Mouse (Mus musculus) E14TG2a.4 (cell line): Measurements from ENCODE around the gene E430018J23Rik.

Source experiments
- CTCF ChIP-seq: conservative IDR thresholded peaks from 2 replicates; pipeline ENCODE4 v1.5.1; 2014; ENCODE audit warnings: low read length
- POU5F1 ChIP-seq: IDR thresholded peaks from 2 replicates; pipeline ENCODE4 v1.6.1; 2014; ENCODE audit warnings: low read length, borderline replicate concordance

DNA sequence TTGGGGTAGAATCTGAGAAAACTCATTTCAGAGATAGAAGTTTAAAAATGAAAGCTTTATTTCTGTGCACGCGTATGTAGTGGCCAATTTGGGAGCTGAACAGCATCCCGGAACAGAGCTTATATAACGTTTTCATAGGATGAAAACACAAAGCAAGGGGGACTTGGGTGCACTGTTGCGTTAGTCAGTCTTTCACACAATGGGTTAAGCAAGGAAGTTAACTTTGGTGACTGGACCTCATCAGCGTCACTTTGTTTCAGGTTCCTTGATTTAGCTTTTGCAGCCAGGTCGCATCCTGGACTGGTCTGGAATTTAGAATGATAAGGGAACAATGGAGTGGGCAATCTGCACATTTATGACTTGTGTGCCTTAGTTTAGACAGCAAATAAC, 510 bp upstream of the E430018J23Rik start:
- TF ChIP-seq CTCF = no peak
- no peak for TF ChIP-seq POU5F1
